ENCODE assay signal across 28 mouse cellular contexts in genomic region chr1:78388848-78389247, GRCm38 (mm10).
DNase-seq lines count a peak whose midpoint lies in the region; ATAC-seq and TF ChIP-seq lines count a peak whose summit lies in the region.
"Had no signal": no experiment of that assay in that cellular context is flagged by ENCODE, and none has a peak within 500 bp of the region (broad histone marks: within the 10 kb centered on the region; RNA-seq: fewer than 3 reads in every experiment).

No protein-coding gene starts in this region.

- no peaks in the 10 kb centered on the region for H3K27me3 ChIP-seq in intestine, embryonic 15.5 days (replicated peaks)
- H3K27me3 ChIP-seq in intestine, postnatal 0 days (replicated peaks; ENCODE audit: control insufficient read depth, insufficient read depth, low read length): no peaks in the 10 kb centered on the region
- H3K27me3 ChIP-seq in intestine, embryonic 16.5 days (replicated peaks; ENCODE audit: control insufficient read depth, insufficient read depth, low read length): no peaks in the 10 kb centered on the region
- no peaks in the 10 kb centered on the region for H3K27me3 ChIP-seq in cerebellum, adult 2 months (ENCODE audit: control insufficient read depth, insufficient read depth, low read length)
- H3K27me3 ChIP-seq: CH12.LX; embryonic facial prominence, embryonic 13.5 days; embryonic facial prominence, embryonic 15.5 days had no signal

- DNase-seq in adrenal gland, postnatal 14 days: peak; percentile 27
- no peak for DNase-seq in adrenal gland, adult (ENCODE audit: inconsistent age in 2 of 2, low spot score in 1 of 2)
- peak; percentile 52 for DNase-seq in R1 (ENCODE audit: low read depth, low spot score)
- no peak for DNase-seq in kidney, postnatal 25 days
- DNase-seq in cerebellum, adult 2 months: no peak
- DNase-seq: adrenal gland, postnatal 10 days; adrenal gland, postnatal 36 days; B cell, adult 2 months; cerebellum, adult 11-12 months; cerebellum, adult 8-10 months; cerebellum, adult 9-11 months; cerebellum, postnatal 14 days; cerebellum, postnatal 36 days; embryo, embryonic 11 days had no signal

- no peak overlapping the region for H3K9ac ChIP-seq in intestine, embryonic 15.5 days
- H3K9ac ChIP-seq in intestine, postnatal 0 days (ENCODE audit: low read depth, low read length): no peak overlapping the region
- no peak overlapping the region for H3K9ac ChIP-seq in intestine, embryonic 16.5 days (ENCODE audit: low read depth, low read length)
- H3K9ac ChIP-seq: embryonic facial prominence, embryonic 13.5 days; embryonic facial prominence, embryonic 15.5 days; forebrain, embryonic 12.5 days had no signal

- H3K4me2 ChIP-seq in intestine, embryonic 15.5 days (replicated peaks): no peak overlapping the region
- no peak overlapping the region for H3K4me2 ChIP-seq in intestine, postnatal 0 days (replicated peaks; ENCODE audit: low read depth)
- no peak overlapping the region for H3K4me2 ChIP-seq in intestine, embryonic 16.5 days (ENCODE audit: low read depth, low read length)
- H3K4me2 ChIP-seq: embryonic facial prominence, embryonic 13.5 days; embryonic facial prominence, embryonic 15.5 days; forebrain, embryonic 12.5 days had no signal

- H3K9me3 ChIP-seq in intestine, embryonic 15.5 days: no peaks in the 10 kb centered on the region
- H3K9me3 ChIP-seq in intestine, postnatal 0 days (ENCODE audit: control insufficient read depth): no peaks in the 10 kb centered on the region
- no peaks in the 10 kb centered on the region for H3K9me3 ChIP-seq in intestine, embryonic 16.5 days (ENCODE audit: control insufficient read depth, low read length)
- H3K9me3 ChIP-seq: embryonic facial prominence, embryonic 13.5 days; embryonic facial prominence, embryonic 15.5 days; forebrain, embryonic 10.5 days; forebrain, embryonic 12.5 days; G1E had no signal

- H3K4me1 ChIP-seq in intestine, embryonic 15.5 days (replicated peaks): no peaks in the 10 kb centered on the region
- no peaks in the 10 kb centered on the region for H3K4me1 ChIP-seq in intestine, postnatal 0 days (replicated peaks; ENCODE audit: control insufficient read depth, insufficient read depth, low read length)
- H3K4me1 ChIP-seq in intestine, embryonic 16.5 days (ENCODE audit: control insufficient read depth, insufficient read depth, low read length): 0 out of 2 replicates have a peak, but pooled peaks cover 4% of the 10 kb centered on the region
- peaks cover 7% of the 10 kb centered on the region for H3K4me1 ChIP-seq in cerebellum, adult 2 months (ENCODE audit: control insufficient read depth, insufficient read depth, low read length)
- H3K4me1 ChIP-seq: embryonic facial prominence, embryonic 15.5 days had no signal

- H3K27ac ChIP-seq in intestine, embryonic 15.5 days: no peak overlapping the region
- no peak overlapping the region for H3K27ac ChIP-seq in intestine, postnatal 0 days (ENCODE audit: low read depth, low read length)
- H3K27ac ChIP-seq in intestine, embryonic 16.5 days (ENCODE audit: low read length): no peak overlapping the region
- no peak overlapping the region for H3K27ac ChIP-seq in cerebellum, adult 2 months (ENCODE audit: insufficient read depth, low read length)
- H3K27ac ChIP-seq: embryonic facial prominence, embryonic 13.5 days; embryonic facial prominence, embryonic 15.5 days; forebrain, embryonic 10.5 days; forebrain, embryonic 12.5 days had no signal

- no peaks in the 10 kb centered on the region for H3K36me3 ChIP-seq in intestine, embryonic 15.5 days
- H3K36me3 ChIP-seq in intestine, postnatal 0 days (ENCODE audit: control insufficient read depth, insufficient read depth): peaks cover 17% of the 10 kb centered on the region; the same call in 1 of the 2 replicates
- H3K36me3 ChIP-seq in intestine, embryonic 16.5 days (ENCODE audit: control insufficient read depth, insufficient read depth, low read length): no peaks in the 10 kb centered on the region
- H3K36me3 ChIP-seq: embryonic facial prominence, embryonic 13.5 days; embryonic facial prominence, embryonic 15.5 days; forebrain, embryonic 10.5 days; forebrain, embryonic 12.5 days; G1E had no signal

- no peak overlapping the region for H3K4me3 ChIP-seq in intestine, embryonic 15.5 days (replicated peaks)
- no peak overlapping the region for H3K4me3 ChIP-seq in intestine, postnatal 0 days (ENCODE audit: low read depth, low read length)
- no peak overlapping the region for H3K4me3 ChIP-seq in intestine, embryonic 16.5 days (ENCODE audit: low read length)
- H3K4me3 ChIP-seq in cerebellum, adult 2 months (replicated peaks; ENCODE audit: insufficient read depth, low read depth, low read length): no peak overlapping the region
- H3K4me3 ChIP-seq: embryonic facial prominence, embryonic 13.5 days; embryonic facial prominence, embryonic 15.5 days; erythroblast, embryonic 14.5 days; forebrain, embryonic 10.5 days; forebrain, embryonic 12.5 days had no signal

- 36% methylated on average over 3 of the region's 3 CpGs for WGBS in intestine, embryonic 15.5 days
- WGBS in intestine, postnatal 0 days: 33% methylated on average over 3 of the region's 3 CpGs
- 39% methylated on average over 3 of the region's 3 CpGs for WGBS in intestine, embryonic 16.5 days
- WGBS in cerebellum, adult 2 months: 32% methylated on average over 3 of the region's 3 CpGs

- no peak for TF ChIP-seq CTCF in intestine, postnatal 0 days (IDR thresholded peaks at IDR 0.05; ENCODE audit: low read depth)
- no peak for TF ChIP-seq CTCF in cerebellum, adult 2 months (IDR thresholded peaks at IDR 0.05; ENCODE audit: borderline replicate concordance, insufficient read depth, low read depth, low read length)

- no peak for TF ChIP-seq POLR2A in cerebellum, adult 2 months (IDR thresholded peaks at IDR 0.05; ENCODE audit: borderline replicate concordance, insufficient read depth, low read length)

- 0 out of 2 replicates have a peak, but pooled peaks have one; percentile 18 for ATAC-seq in intestine, embryonic 15.5 days
- ATAC-seq in intestine, postnatal 0 days: no peak
- ATAC-seq in intestine, embryonic 16.5 days: 0 out of 2 replicates have a peak, but pooled peaks have one; percentile 43
- ATAC-seq: activated CD4-positive, CD25-positive, alpha-beta regulatory T cell, adult 4 months; CD4-positive, CD25-positive, alpha-beta regulatory T cell, adult 4 months; forebrain, embryonic 14.5 days; forebrain, embryonic 16.5 days had no signal

Comparison
In these comparisons a context has a peak if more than half of its experiments do, and no peak if none do; other contexts are left out.
1. DNase-seq: peak in adrenal gland, postnatal 14 days (single experiment) and R1 (single experiment); none in adrenal gland, adult (0 of 2), kidney, postnatal 25 days (0 of 2) and cerebellum, adult 2 months (0 of 2).